Mouse (Mus musculus): ENCODE measurements around the gene Tssk1. TPM values are rescaled to one million over a fixed set of nuclear protein-coding genes. Genes with fewer than 3 reads are reported as not detected.
A peak's percentile ranks its signal among the peaks of the same experiment; 100 is the strongest.

Tssk1 gene
- polyA plus RNA-seq (2011; ENCODE audit: insufficient read depth, insufficient read length, low replicate concordance, missing spikeins): not detected in 2 replicates

GRCm38 (mm10) chr16:17893923-17894322 is at the start of gene Tssk1:
TSS of gene Tssk1 (plus strand) at chr16:17894223.
- TF ChIP-seq CTCF (IDR thresholded peaks at IDR 0.05; ENCODE audit: control insufficient read depth, insufficient read depth, low read length): no peak
- 79% methylated on average over 2 of the region's 2 CpGs for WGBS
- no peak within 1 kb of the TSS for H3K4me3 ChIP-seq (replicated peaks; ENCODE audit: control insufficient read depth, low read depth, low read length)
- no peak within 1 kb of the TSS for H3K27ac ChIP-seq (ENCODE audit: control insufficient read depth, insufficient read depth, low read depth, low read length, poor library complexity)
- peaks cover 2% of the 10 kb centered on the region; the same call in 1 of the 2 replicates for H3K4me1 ChIP-seq (ENCODE audit: control insufficient read depth, insufficient read depth, low read length)

- TF ChIP-seq CTCF (IDR thresholded peaks at IDR 0.05; ENCODE audit: control insufficient read depth, insufficient read depth, low read length) (no peak), POLR2A (IDR thresholded peaks at IDR 0.05; ENCODE audit: borderline replicate concordance, control insufficient read depth, low read depth, low read length) (no peak)
Measured at GRCm38 (mm10) chr16:17848431-17848830, 45.6 kb upstream of the Tssk1 start.

GRCm38 (mm10) chr16:17848928-17849327 is 45.1 kb upstream of the Tssk1 start:
- Histone ChIP-seq H3K27ac (ENCODE audit: control insufficient read depth, insufficient read depth, low read depth, low read length, poor library complexity) (no peak overlapping the region), H3K4me3 (replicated peaks; ENCODE audit: control insufficient read depth, low read depth, low read length) (no peak overlapping the region), H3K4me1 (ENCODE audit: control insufficient read depth, insufficient read depth, low read length) (no peaks in the 10 kb centered on the region)
- WGBS: 24% methylated on average over 1 of the region's 1 CpGs
- TF ChIP-seq POLR2A (IDR thresholded peaks at IDR 0.05; ENCODE audit: borderline replicate concordance, control insufficient read depth, low read depth, low read length) (no peak), CTCF (IDR thresholded peaks at IDR 0.05; ENCODE audit: control insufficient read depth, insufficient read depth, low read length) (peak; percentile 61)

More at GRCm38 (mm10) chr16:17848431-17848830, 45.6 kb upstream of the Tssk1 start:
- Histone ChIP-seq H3K4me1 (ENCODE audit: control insufficient read depth, insufficient read depth, low read length) (no peaks in the 10 kb centered on the region), H3K4me3 (replicated peaks; ENCODE audit: control insufficient read depth, low read depth, low read length) (no peak overlapping the region), H3K27ac (ENCODE audit: control insufficient read depth, insufficient read depth, low read depth, low read length, poor library complexity) (no peak overlapping the region)
- 65% methylated on average over 6 of the region's 6 CpGs for WGBS

- H3K4me3 ChIP-seq (replicated peaks; ENCODE audit: control insufficient read depth, low read depth, low read length): no peak overlapping the region
- no peak for TF ChIP-seq POLR2A (IDR thresholded peaks at IDR 0.05; ENCODE audit: borderline replicate concordance, control insufficient read depth, low read depth, low read length)
- no peak for TF ChIP-seq CTCF (IDR thresholded peaks at IDR 0.05; ENCODE audit: control insufficient read depth, insufficient read depth, low read length)
- WGBS: 82% methylated on average over 6 of the region's 6 CpGs
- no peak overlapping the region for H3K27ac ChIP-seq (ENCODE audit: control insufficient read depth, insufficient read depth, low read depth, low read length, poor library complexity)
- H3K4me1 ChIP-seq (ENCODE audit: control insufficient read depth, insufficient read depth, low read length): no peaks in the 10 kb centered on the region
Measured at GRCm38 (mm10) chr16:17849486-17849885, 44.5 kb upstream of the Tssk1 start.

- WGBS: 95% methylated on average over 5 of the region's 5 CpGs
Measured at GRCm38 (mm10) chr16:17851331-17851730, 42.7 kb upstream of the Tssk1 start.

GRCm38 (mm10) chr16:17851860-17852259 is 42.2 kb upstream of the Tssk1 start:
- Histone ChIP-seq H3K4me3 (replicated peaks; ENCODE audit: control insufficient read depth, low read depth, low read length) (no peak overlapping the region), H3K27ac (ENCODE audit: control insufficient read depth, insufficient read depth, low read depth, low read length, poor library complexity) (no peak overlapping the region), H3K4me1 (ENCODE audit: control insufficient read depth, insufficient read depth, low read length) (no peaks in the 10 kb centered on the region)
- WGBS: 86% methylated on average over 1 of the region's 1 CpGs
- TF ChIP-seq POLR2A (IDR thresholded peaks at IDR 0.05; ENCODE audit: borderline replicate concordance, control insufficient read depth, low read depth, low read length): no peak
- TF ChIP-seq CTCF (IDR thresholded peaks at IDR 0.05; ENCODE audit: control insufficient read depth, insufficient read depth, low read length): no peak

More at GRCm38 (mm10) chr16:17851331-17851730, 42.7 kb upstream of the Tssk1 start:
- no peak overlapping the region for H3K4me3 ChIP-seq (replicated peaks; ENCODE audit: control insufficient read depth, low read depth, low read length)
- no peak for TF ChIP-seq POLR2A (IDR thresholded peaks at IDR 0.05; ENCODE audit: borderline replicate concordance, control insufficient read depth, low read depth, low read length)
- no peak for TF ChIP-seq CTCF (IDR thresholded peaks at IDR 0.05; ENCODE audit: control insufficient read depth, insufficient read depth, low read length)
- no peaks in the 10 kb centered on the region for H3K4me1 ChIP-seq (ENCODE audit: control insufficient read depth, insufficient read depth, low read length)
- no peak overlapping the region for H3K27ac ChIP-seq (ENCODE audit: control insufficient read depth, insufficient read depth, low read depth, low read length, poor library complexity)

- TF ChIP-seq POLR2A (IDR thresholded peaks at IDR 0.05; ENCODE audit: borderline replicate concordance, control insufficient read depth, low read depth, low read length) (no peak), CTCF (IDR thresholded peaks at IDR 0.05; ENCODE audit: control insufficient read depth, insufficient read depth, low read length) (no peak)
- Histone ChIP-seq H3K27ac (ENCODE audit: control insufficient read depth, insufficient read depth, low read depth, low read length, poor library complexity) (no peak overlapping the region), H3K4me1 (ENCODE audit: control insufficient read depth, insufficient read depth, low read length) (no peaks in the 10 kb centered on the region), H3K4me3 (replicated peaks; ENCODE audit: control insufficient read depth, low read depth, low read length) (no peak overlapping the region)
- 81% methylated on average over 2 of the region's 2 CpGs for WGBS
Measured at GRCm38 (mm10) chr16:17853263-17853662, 40.8 kb upstream of the Tssk1 start.

GRCm38 (mm10) chr16:17857157-17857556 is 36.9 kb upstream of the Tssk1 start:
- 90% methylated on average over 7 of the region's 7 CpGs for WGBS

GRCm38 (mm10) chr16:17858592-17858991 is 35.4 kb upstream of the Tssk1 start:
- H3K4me3 ChIP-seq (replicated peaks; ENCODE audit: control insufficient read depth, low read depth, low read length): no peak overlapping the region
- H3K27ac ChIP-seq (ENCODE audit: control insufficient read depth, insufficient read depth, low read depth, low read length, poor library complexity): no peak overlapping the region
- TF ChIP-seq POLR2A (IDR thresholded peaks at IDR 0.05; ENCODE audit: borderline replicate concordance, control insufficient read depth, low read depth, low read length) (no peak), CTCF (IDR thresholded peaks at IDR 0.05; ENCODE audit: control insufficient read depth, insufficient read depth, low read length) (peak; percentile 61)
- H3K4me1 ChIP-seq (ENCODE audit: control insufficient read depth, insufficient read depth, low read length): no peaks in the 10 kb centered on the region

More at GRCm38 (mm10) chr16:17857157-17857556, 36.9 kb upstream of the Tssk1 start:
- H3K4me1 ChIP-seq (ENCODE audit: control insufficient read depth, insufficient read depth, low read length): no peaks in the 10 kb centered on the region
- no peak for TF ChIP-seq CTCF (IDR thresholded peaks at IDR 0.05; ENCODE audit: control insufficient read depth, insufficient read depth, low read length)
- no peak for TF ChIP-seq POLR2A (IDR thresholded peaks at IDR 0.05; ENCODE audit: borderline replicate concordance, control insufficient read depth, low read depth, low read length)
- H3K27ac ChIP-seq (ENCODE audit: control insufficient read depth, insufficient read depth, low read depth, low read length, poor library complexity): no peak overlapping the region
- H3K4me3 ChIP-seq (replicated peaks; ENCODE audit: control insufficient read depth, low read depth, low read length): no peak overlapping the region

All from bone marrow, adult 2 months (tissue).